Mouse (Mus musculus): ENCODE measurements around the gene Ndufa7.

Ndufa7 gene

GRCm38 (mm10) chr17:33824084-33824996, at the start of gene Ndufa7, which contains the start of gene Rps28:
Gene Ndufa7 (plus strand): TSS chr17:33824572.
Gene Rps28 (minus strand): TSS chr17:33824562.
- in situ Hi-C loops (cut with MboI, MseI), result no loop called here

GRCm38 (mm10) chr17:33774573-33775155, 49.7 kb upstream of the Ndufa7 start:
- in situ Hi-C loops (cut with MboI, MseI), result no loop called here

- in situ Hi-C loops (cut with MboI, MseI), result no loop called here
Observed at GRCm38 (mm10) chr17:33775287-33775686, 49.1 kb upstream of the Ndufa7 start.

- in situ Hi-C loops (cut with MboI, MseI), result no loop called here
Observed at GRCm38 (mm10) chr17:33779271-33779966, 45.0 kb upstream of the Ndufa7 start.

GRCm38 (mm10) chr17:33779967-33780295, 44.4 kb upstream of the Ndufa7 start:
- in situ Hi-C loops (cut with MboI, MseI), result no loop called here

GRCm38 (mm10) chr17:33780431-33780830, 43.9 kb upstream of the Ndufa7 start:
- in situ Hi-C loops (cut with MboI, MseI), result no loop called here

GRCm38 (mm10) chr17:33781124-33781977, 43.0 kb upstream of the Ndufa7 start, which contains the start of gene Angptl4:
Gene Angptl4 (minus strand): TSS chr17:33781830.
- in situ Hi-C loops (cut with MboI, MseI), result no loop called here

- in situ Hi-C loops (cut with MboI, MseI), result no loop called here
Observed at GRCm38 (mm10) chr17:33782067-33782466, 42.3 kb upstream of the Ndufa7 start.

- in situ Hi-C loops (cut with MboI, MseI), result no loop called here
Observed at GRCm38 (mm10) chr17:33783408-33783807, 41.0 kb upstream of the Ndufa7 start.

GRCm38 (mm10) chr17:33784939-33785338, 39.4 kb upstream of the Ndufa7 start:
- in situ Hi-C loops (cut with MboI, MseI), result no loop called here

GRCm38 (mm10) chr17:33786375-33786774, 38.0 kb upstream of the Ndufa7 start:
- in situ Hi-C loops (cut with MboI, MseI), result no loop called here

GRCm38 (mm10) chr17:33788732-33789131, 35.6 kb upstream of the Ndufa7 start:
- in situ Hi-C loops (cut with MboI, MseI), result no loop called here

GRCm38 (mm10) chr17:33798306-33798705, 26.1 kb upstream of the Ndufa7 start:
- in situ Hi-C loops (cut with MboI, MseI), result loop anchor here in 1 of 2 experiments (5.0 kb wide), 1 partner anchor 51 kb away; no protein-coding TSS in a partner anchor

- in situ Hi-C loops (cut with MboI, MseI), result loop anchor here in 1 of 2 experiments (5.0 kb wide), 1 partner anchor 52 kb away; no protein-coding TSS in a partner anchor
Observed at GRCm38 (mm10) chr17:33799277-33799676, 25.1 kb upstream of the Ndufa7 start.

- in situ Hi-C loops (cut with MboI, MseI), result no loop called here
Observed at GRCm38 (mm10) chr17:33802221-33802620, 22.2 kb upstream of the Ndufa7 start.

GRCm38 (mm10) chr17:33804205-33804604, 20.2 kb upstream of the Ndufa7 start:
- in situ Hi-C loops (cut with MboI, MseI), result no loop called here

GRCm38 (mm10) chr17:33804745-33805144, 19.6 kb upstream of the Ndufa7 start:
- in situ Hi-C loops (cut with MboI, MseI), result no loop called here

- in situ Hi-C loops (cut with MboI, MseI), result no loop called here
Observed at GRCm38 (mm10) chr17:33807181-33807888, 17.0 kb upstream of the Ndufa7 start.

GRCm38 (mm10) chr17:33808192-33808591, 16.2 kb upstream of the Ndufa7 start:
- in situ Hi-C loops (cut with MboI, MseI), result no loop called here

- in situ Hi-C loops (cut with MboI, MseI), result no loop called here
Observed at GRCm38 (mm10) chr17:33810334-33811141, 13.8 kb upstream of the Ndufa7 start, which contains the start of gene Kank3. Gene Kank3 (plus strand): TSS chr17:33810519.

Measured in T-helper 17 cell (primary cell).